Mouse (Mus musculus) adrenal gland, postnatal 4 days (tissue): Measurements from ENCODE around the gene Snd1. TPM values are rescaled to one million over a fixed set of nuclear protein-coding genes. Genes with fewer than 3 reads are reported as not detected.
A peak's percentile ranks its signal among the peaks of the same experiment; 100 is the strongest.

Source experiments
- DNase-seq, 2 experiments: peaks; one replicate each; pipeline ENCODE4 v3.0.0; 2021 to 2022; ENCODE audit warnings: low spot score in 2 of 2, mixed read lengths in 2 of 2
- long read RNA-seq, 2 experiments: library from polyadenylated mRNA; stranded (forward); transcript quantifications; one replicate each; pipeline ENCODE4 v2.0.0; 2021
- total RNA-seq, 2 experiments: library from RNA; stranded (reverse); gene quantifications; 2 replicates each; pipeline ENCODE4 v1.2.3; 2021

The Snd1 gene
- total RNA-seq: 100 to 1,000 TPM; 148 to 163 TPM
- long read RNA-seq, experiment 1, transcript Snd1-201 (24 exons, 3,482 nt): major isoform, 90 of 142 reads
- long read RNA-seq, experiment 1, partial matches to known transcripts: 29 of 142 reads
- long read RNA-seq, experiment 1, other reads (novel, unspliced or antisense): 23 of 142 reads
- long read RNA-seq, experiment 2, transcript Snd1-201 (24 exons, 3,482 nt): major isoform, 259 of 319 reads
- long read RNA-seq, experiment 2, partial matches to known transcripts: 39 of 319 reads
- long read RNA-seq, experiment 2, other reads (novel, unspliced or antisense): 21 of 319 reads

GRCm38 (mm10) chr6:28474839-28475238, at the start of gene Snd1:
Gene Snd1 (plus strand): TSS chr6:28475139.
- no peak for DNase-seq

- DNase-seq: no peak
Measured at GRCm38 (mm10) chr6:28427096-28427839, 47.7 kb upstream of the Snd1 start, which contains the start of gene Fscn3. Gene Fscn3 (plus strand): TSS chr6:28427789.

GRCm38 (mm10) chr6:28428290-28428689, 46.6 kb upstream of the Snd1 start, which contains the start of gene Gcc1:
Gene Gcc1 (minus strand): TSS chr6:28428390.
- no peak for DNase-seq

- no peak for DNase-seq
Measured at GRCm38 (mm10) chr6:28429870-28430269, 45.1 kb upstream of the Snd1 start.

- no peak for DNase-seq
Measured at GRCm38 (mm10) chr6:28430795-28431537, 44.0 kb upstream of the Snd1 start.

- no peak for DNase-seq
Measured at GRCm38 (mm10) chr6:28431538-28431855, 43.4 kb upstream of the Snd1 start.

GRCm38 (mm10) chr6:28447937-28448336, 27.0 kb upstream of the Snd1 start:
- DNase-seq: no peak

GRCm38 (mm10) chr6:28449253-28449652, 25.7 kb upstream of the Snd1 start, which contains the start of gene Pax4:
Gene Pax4 (minus strand): TSS chr6:28449353.
- DNase-seq: no peak

GRCm38 (mm10) chr6:28450481-28450880, 24.5 kb upstream of the Snd1 start:
- no peak for DNase-seq

GRCm38 (mm10) chr6:28450977-28451376, 24.0 kb upstream of the Snd1 start:
- no peak for DNase-seq

GRCm38 (mm10) chr6:28459221-28459668, 15.7 kb upstream of the Snd1 start:
- no peak for DNase-seq

- DNase-seq: peak; percentile 18 to 41
Measured at GRCm38 (mm10) chr6:28460534-28460933, 14.4 kb upstream of the Snd1 start.

GRCm38 (mm10) chr6:28464630-28465029, 10.3 kb upstream of the Snd1 start:
- DNase-seq: no peak

- no peak for DNase-seq
Measured at GRCm38 (mm10) chr6:28470017-28470602, 4.8 kb upstream of the Snd1 start.

- DNase-seq: no peak
Measured at GRCm38 (mm10) chr6:28470621-28471020, 4.3 kb upstream of the Snd1 start.

- DNase-seq: no peak
Measured at GRCm38 (mm10) chr6:28471284-28472035, 3.5 kb upstream of the Snd1 start.

GRCm38 (mm10) chr6:28474211-28474610, 728 bp upstream of the Snd1 start:
- DNase-seq: no peak

- peak; percentile 82 to 93 for DNase-seq
Measured at GRCm38 (mm10) chr6:28479865-28480751, 5.2 kb downstream of the Snd1 start.

GRCm38 (mm10) chr6:28480752-28481492, 6.0 kb downstream of the Snd1 start:
- DNase-seq: no peak
